ENCODE assay signal across 9 mouse cellular contexts in genomic region chr14:57060052-57060451, GRCm38 (mm10). TPM values are rescaled to one million over a fixed set of nuclear protein-coding genes. Genes with fewer than 3 reads are reported as not detected.
DNase-seq lines count a peak whose midpoint lies in the region; ATAC-seq and TF ChIP-seq lines count a peak whose summit lies in the region.
"Not testable (repeated sequence)": the region's sequence is repeated elsewhere in the genome, so short reads cannot be mapped to it uniquely, and the experiment has no call there.
"Had no signal": no experiment of that assay in that cellular context is flagged by ENCODE, and none has a peak within 500 bp of the region (broad histone marks: within the 10 kb centered on the region; RNA-seq: fewer than 3 reads in every experiment).

No protein-coding gene starts in this region.

- ATAC-seq in forebrain, embryonic 14.5 days, result peak; percentile 34; the same call in 1 of the 2 replicates
- ATAC-seq in lung, postnatal 0 days, result peak; percentile 55

- not testable (repeated sequence) for H3K4me2 ChIP-seq in forebrain, embryonic 14.5 days (ENCODE audit: low read length); lung, postnatal 0 days (replicated peaks; ENCODE audit: low read depth, low read length)

- not testable (repeated sequence) for H3K9ac ChIP-seq in forebrain, embryonic 14.5 days (ENCODE audit: low read length); lung, postnatal 0 days (replicated peaks; ENCODE audit: low read depth)

- peaks cover 41% of the 10 kb centered on the region for H3K27me3 ChIP-seq in forebrain, embryonic 14.5 days (replicated peaks; ENCODE audit: control insufficient read depth, insufficient read depth, low read length)
- peaks cover 46% of the 10 kb centered on the region for H3K27me3 ChIP-seq in hindbrain, embryonic 10.5 days (ENCODE audit: insufficient read depth, poor library complexity, severe bottlenecking)
- H3K27me3 ChIP-seq in lung, postnatal 0 days (replicated peaks; ENCODE audit: insufficient read depth, low read length), result peaks cover 32% of the 10 kb centered on the region

- 0% methylated on average over 1 of the region's 1 CpGs for WGBS in forebrain, embryonic 14.5 days
- WGBS in hindbrain, embryonic 10.5 days, result 0% methylated on average over 1 of the region's 1 CpGs
- 0% methylated on average over 1 of the region's 1 CpGs for WGBS in lung, postnatal 0 days

- not testable (repeated sequence) for TF ChIP-seq EP300 in lung, postnatal 0 days (IDR thresholded peaks at IDR 0.05)

- not testable (repeated sequence) for H3K9me3 ChIP-seq in forebrain, embryonic 14.5 days (replicated peaks; ENCODE audit: control insufficient read depth, low read length); hindbrain, embryonic 10.5 days; lung, postnatal 0 days (ENCODE audit: low read length)

- peak; percentile 44 for DNase-seq in MEL-GATA-1-ER (ENCODE audit: extremely low read depth, low read depth)
- peak; percentile 13 for DNase-seq in cerebellum, adult 11 months
- DNase-seq in forebrain, embryonic 14.5 days (ENCODE audit: low spot score), result peak; percentile 62
- peak; percentile 77 for DNase-seq in hindbrain, embryonic 10.5 days (ENCODE audit: low spot score)
- peak; percentile 37 for DNase-seq in layer of hippocampus, adult 9-11 months
- DNase-seq in lung, postnatal 0 days (ENCODE audit: low spot score), result peak; percentile 45
- peak; percentile 33 for DNase-seq in right cerebral cortex, postnatal 14 days
- DNase-seq in urinary bladder, adult 18-20 months (ENCODE audit: low spot score in 2 of 2), result peak; percentile 31 to 61

- TF ChIP-seq CTCF in lung, postnatal 0 days (IDR thresholded peaks at IDR 0.05), result peak; percentile 85

- not testable (repeated sequence) for H3K27ac ChIP-seq in forebrain, embryonic 14.5 days (ENCODE audit: low read depth, low read length); hindbrain, embryonic 10.5 days; lung, postnatal 0 days (ENCODE audit: low read length)

- H3K4me3 ChIP-seq in forebrain, embryonic 14.5 days (ENCODE audit: low read depth, low read length); hindbrain, embryonic 10.5 days; lung, postnatal 0 days (ENCODE audit: low read depth, low read length): not testable (repeated sequence)

- H3K4me1 ChIP-seq in forebrain, embryonic 14.5 days (ENCODE audit: control insufficient read depth, insufficient read depth, low read length); lung, postnatal 0 days (ENCODE audit: insufficient read depth, low read depth, low read length): not testable (repeated sequence)
- H3K4me1 ChIP-seq in hindbrain, embryonic 10.5 days (replicated peaks), result peaks cover 10% of the 10 kb centered on the region

- H3K36me3 ChIP-seq in forebrain, embryonic 14.5 days (ENCODE audit: control insufficient read depth, insufficient read depth, low read length); hindbrain, embryonic 10.5 days; lung, postnatal 0 days (ENCODE audit: insufficient read depth, low read length): not testable (repeated sequence)

RNA-seq across cellular contexts. Expression of gene Gja3, which starts 2.2 kb away (rescaled TPM):
- polyA plus RNA-seq in forebrain, embryonic 14.5 days (2014; fragmentation: Nextera tagmentation; extraction: Ambion mirVana), result 0.42 and 0.63 TPM in 2 replicates
- polyA plus RNA-seq in hindbrain, embryonic 10.5 days (2016; fragmentation: Nextera tagmentation; extraction: Ambion mirVana), result not detected in 2 replicates
- 1.0 TPM in 2 replicates for polyA plus RNA-seq in lung, postnatal 0 days (2015; fragmentation: Nextera tagmentation; extraction: Ambion mirVana)

RNA-seq across cellular contexts. Expression of gene Gjb2, which starts 44.5 kb away (rescaled TPM):
- polyA plus RNA-seq in forebrain, embryonic 14.5 days (2014; fragmentation: Nextera tagmentation; extraction: Ambion mirVana), result 11.0 and 15.2 TPM in 2 replicates
- polyA plus RNA-seq in hindbrain, embryonic 10.5 days (2016; fragmentation: Nextera tagmentation; extraction: Ambion mirVana), result 4.4 and 9.0 TPM in 2 replicates
- polyA plus RNA-seq in lung, postnatal 0 days (2015; fragmentation: Nextera tagmentation; extraction: Ambion mirVana), result 1.1 and 1.4 TPM in 2 replicates

RNA-seq across cellular contexts. Expression of gene Gm4491, which starts 55.6 kb away (rescaled TPM):
- not detected in 2 replicates for polyA plus RNA-seq in forebrain, embryonic 14.5 days (2014; fragmentation: Nextera tagmentation; extraction: Ambion mirVana)
- polyA plus RNA-seq in hindbrain, embryonic 10.5 days (2016; fragmentation: Nextera tagmentation; extraction: Ambion mirVana), result not detected in 2 replicates
- not detected in 2 replicates for polyA plus RNA-seq in lung, postnatal 0 days (2015; fragmentation: Nextera tagmentation; extraction: Ambion mirVana)
- polyA plus RNA-seq: limb, embryonic 13.5 days had no signal

Comparison
In these comparisons a context has a peak if more than half of its experiments do, and no peak if none do; other contexts are left out.
1. DNase-seq: peak in every context shown above with its lines; median percentile 77 in hindbrain, embryonic 10.5 days; 62 in forebrain, embryonic 14.5 days; 46 in urinary bladder, adult 18-20 months; 45 in lung, postnatal 0 days; 44 in MEL-GATA-1-ER; 37 in layer of hippocampus, adult 9-11 months; 33 in right cerebral cortex, postnatal 14 days; 13 in cerebellum, adult 11 months.